Mouse (Mus musculus) MEL (cell line): ENCODE data around the gene 1700034J05Rik. TPM values are rescaled to one million over a fixed set of nuclear protein-coding genes. Genes with fewer than 3 reads are reported as not detected.

Experiments used
- DNase-seq: peaks from one replicate; pipeline ENCODE4 v3.0.0; 2011; ENCODE audit warnings: low read depth, low spot score
- H3K27ac ChIP-seq: 2 replicates; pipeline ENCODE4 v1.5.1; 2012; ENCODE audit warnings: low read depth, mild to moderate bottlenecking, control low read depth, low read length, moderate library complexity; ENCODE audit not compliant: control insufficient read depth
- H3K27me3 ChIP-seq, 2 experiments: fragments of 150-350 bp in 1 of 2; sonication (generic) in 1 of 2; 2 replicates each; pipeline ENCODE4 v1.6.1; 2012; ENCODE audit warnings: low read length in 2 of 2, mild to moderate bottlenecking in 2 of 2, improper control_type of control experiment in 1 of 2, moderate library complexity in 1 of 2; ENCODE audit not compliant: insufficient read depth in 2 of 2, control insufficient read depth in 1 of 2
- H3K36me3 ChIP-seq, 2 experiments: 2 replicates each; pipeline ENCODE4 v1.6.1; 2012 to 2014; ENCODE audit warnings: low read length in 2 of 2, improper control_type of control experiment in 1 of 2, inconsistent platforms in 1 of 2, mild to moderate bottlenecking in 1 of 2; ENCODE audit not compliant: insufficient read depth in 2 of 2, control insufficient read depth in 1 of 2
- H3K4me1 ChIP-seq, 2 experiments: fragments of 150-350 bp in 1 of 2; sonication (generic) in 1 of 2; 2 replicates each; pipeline ENCODE4 v1.6.1; 2012; ENCODE audit warnings: low read length in 2 of 2, improper control_type of control experiment in 1 of 2, mild to moderate bottlenecking in 1 of 2; ENCODE audit not compliant: insufficient read depth in 2 of 2, control insufficient read depth in 1 of 2
- H3K4me3 ChIP-seq, 2 experiments: fragments of 150-350 bp in 1 of 2; sonication (generic) in 1 of 2; 2 replicates each; pipeline ENCODE4 v1.5.1; 2012; ENCODE audit warnings: low read depth in 2 of 2, low read length in 2 of 2, mild to moderate bottlenecking in 2 of 2, moderate library complexity in 2 of 2, control low read depth in 1 of 2, improper control_type of control experiment in 1 of 2; ENCODE audit not compliant: control insufficient read depth in 1 of 2, insufficient read depth in 1 of 2
- H3K79me2 ChIP-seq: 2 replicates; pipeline ENCODE4 v1.6.1; 2012; ENCODE audit warnings: mild to moderate bottlenecking, low read length, moderate library complexity; ENCODE audit not compliant: control insufficient read depth, poor library complexity, insufficient read depth
- H3K9ac ChIP-seq: 2 replicates; pipeline ENCODE4 v1.6.1; 2012; ENCODE audit warnings: low read depth, mild to moderate bottlenecking, control low read depth, low read length, moderate library complexity; ENCODE audit not compliant: control insufficient read depth, poor library complexity, severe bottlenecking
- H3K9me3 ChIP-seq: fragments of 150-350 bp; sonication (generic); replicated peaks from 2 replicates; pipeline ENCODE4 v1.6.1; 2012; ENCODE audit warnings: mild to moderate bottlenecking, low read length, improper control_type of control experiment, moderate library complexity; ENCODE audit not compliant: insufficient read depth
- BHLHE40 ChIP-seq: IDR thresholded peaks from 2 replicates; pipeline ENCODE4 v1.6.1; 2012; ENCODE audit warnings: low read depth, mild to moderate bottlenecking, inconsistent platforms, low read length, improper control_type of control experiment, borderline replicate concordance
- CHD2 ChIP-seq: IDR thresholded peaks from 2 replicates; pipeline ENCODE4 v1.6.1; 2011; ENCODE audit warnings: low read length, improper control_type of control experiment
- CTCF ChIP-seq, 3 experiments: IDR thresholded peaks in 2 of 3; conservative IDR thresholded peaks in 1 of 3; 2 replicates each; pipeline ENCODE4 v1.5.1; 2011 to 2012; ENCODE audit warnings: low read length in 3 of 3, low read depth in 2 of 3, mild to moderate bottlenecking in 2 of 3, improper control_type of control experiment in 1 of 3, inconsistent platforms in 1 of 3, mixed read lengths in 1 of 3, moderate library complexity in 1 of 3; ENCODE audit not compliant: control insufficient read depth in 1 of 3, insufficient read depth in 1 of 3, poor library complexity in 1 of 3, severe bottlenecking in 1 of 3
- E2F4 ChIP-seq: IDR thresholded peaks from 2 replicates; pipeline ENCODE4 v1.6.1; 2011; ENCODE audit warnings: low read depth, low read length, improper control_type of control experiment, borderline replicate concordance
- EP300 ChIP-seq, 2 experiments: IDR thresholded peaks; 2 replicates each; pipeline ENCODE4 v1.6.1; 2011; ENCODE audit warnings: improper control_type of control experiment in 2 of 2, low read length in 2 of 2, low read depth in 1 of 2, mild to moderate bottlenecking in 1 of 2
- ETS1 ChIP-seq: IDR thresholded peaks from 2 replicates; pipeline ENCODE4 v1.6.1; 2012; ENCODE audit warnings: low read depth, mild to moderate bottlenecking, inconsistent platforms, low read length, improper control_type of control experiment, moderate library complexity
- GATA1 ChIP-seq: IDR thresholded peaks from 2 replicates; pipeline ENCODE4 v1.6.1; 2011; ENCODE audit warnings: low read depth, low read length, improper control_type of control experiment
- HCFC1 ChIP-seq: IDR thresholded peaks from 2 replicates; pipeline ENCODE4 v1.6.1; 2012; ENCODE audit warnings: low read depth, mild to moderate bottlenecking, inconsistent platforms, low read length, improper control_type of control experiment, moderate library complexity
- MAFK ChIP-seq: IDR thresholded peaks from 2 replicates; pipeline ENCODE4 v1.6.1; 2011; ENCODE audit warnings: low read depth, mild to moderate bottlenecking, low read length, improper control_type of control experiment, borderline replicate concordance
- MAX ChIP-seq: IDR thresholded peaks from 2 replicates; pipeline ENCODE4 v1.6.1; 2011; ENCODE audit warnings: low read length, improper control_type of control experiment
- MAZ ChIP-seq: IDR thresholded peaks from 2 replicates; pipeline ENCODE4 v1.6.1; 2012; ENCODE audit warnings: low read depth, mild to moderate bottlenecking, inconsistent platforms, low read length, improper control_type of control experiment
- MEF2A ChIP-seq: IDR thresholded peaks from 2 replicates; pipeline ENCODE4 v1.6.1; 2014; ENCODE audit warnings: low read depth, mild to moderate bottlenecking, inconsistent platforms, low read length, improper control_type of control experiment; ENCODE audit not compliant: poor library complexity, insufficient replicate concordance, severe bottlenecking; ENCODE audit errors: extremely low read depth
- MXI1 ChIP-seq: IDR thresholded peaks from 2 replicates; pipeline ENCODE4 v1.6.1; 2011; ENCODE audit warnings: mild to moderate bottlenecking, low read depth, low read length, improper control_type of control experiment
- MYB ChIP-seq: IDR thresholded peaks from 2 replicates; pipeline ENCODE4 v1.6.1; 2011; ENCODE audit warnings: mild to moderate bottlenecking, low read depth, low read length, improper control_type of control experiment
- MYC ChIP-seq: IDR thresholded peaks from 2 replicates; pipeline ENCODE4 v1.6.1; 2011; ENCODE audit warnings: low read depth, mild to moderate bottlenecking, low read length, improper control_type of control experiment, moderate library complexity
- POLR2A ChIP-seq, 2 experiments: IDR thresholded peaks; 2 replicates each; pipeline ENCODE4 v1.6.1; 2011 to 2012; ENCODE audit warnings: low read length in 2 of 2, mild to moderate bottlenecking in 2 of 2, control low read depth in 1 of 2, improper control_type of control experiment in 1 of 2, low read depth in 1 of 2, moderate library complexity in 1 of 2; ENCODE audit not compliant: control insufficient read depth in 1 of 2, insufficient read depth in 1 of 2, poor library complexity in 1 of 2
- POLR2AphosphoS2 ChIP-seq: IDR thresholded peaks from 2 replicates; pipeline ENCODE4 v1.6.1; 2011; ENCODE audit warnings: low read length, improper control_type of control experiment
- RCOR1 ChIP-seq: IDR thresholded peaks from 2 replicates; pipeline ENCODE4 v1.6.1; 2012; ENCODE audit warnings: low read depth, mild to moderate bottlenecking, inconsistent platforms, low read length, improper control_type of control experiment
- SIN3A ChIP-seq: IDR thresholded peaks from 2 replicates; pipeline ENCODE4 v1.6.1; 2012; ENCODE audit warnings: low read length, improper control_type of control experiment, inconsistent platforms
- TAL1 ChIP-seq: IDR thresholded peaks from 2 replicates; pipeline ENCODE4 v1.6.1; 2012; ENCODE audit warnings: mild to moderate bottlenecking, inconsistent platforms, low read length, moderate library complexity, mixed read lengths
- TBP ChIP-seq: IDR thresholded peaks from 2 replicates; pipeline ENCODE4 v1.8.0; 2011; ENCODE audit warnings: low read depth, low read length, improper control_type of control experiment
- TCF12 ChIP-seq: IDR thresholded peaks from 2 replicates; pipeline ENCODE4 v1.6.1; 2014; ENCODE audit warnings: low read depth, mild to moderate bottlenecking, inconsistent platforms, low read length, improper control_type of control experiment, moderate library complexity
- USF2 ChIP-seq, 2 experiments: IDR thresholded peaks; 2 replicates each; pipeline ENCODE4 v1.6.1; 2011 to 2012; ENCODE audit warnings: improper control_type of control experiment in 2 of 2, low read length in 2 of 2, borderline replicate concordance in 1 of 2, inconsistent platforms in 1 of 2, low read depth in 1 of 2, mild to moderate bottlenecking in 1 of 2; ENCODE audit not compliant: insufficient read depth in 1 of 2
- ZC3H11A ChIP-seq: IDR thresholded peaks from 2 replicates; pipeline ENCODE4 v1.6.1; 2012; ENCODE audit warnings: low read depth, mild to moderate bottlenecking, inconsistent platforms, low read length, improper control_type of control experiment
- ZMIZ1 ChIP-seq: IDR thresholded peaks from 2 replicates; pipeline ENCODE4 v1.6.1; 2012; ENCODE audit warnings: low read depth, mild to moderate bottlenecking, inconsistent platforms, low read length, improper control_type of control experiment, moderate library complexity
- ZNF384 ChIP-seq: IDR thresholded peaks from 2 replicates; pipeline ENCODE4 v1.6.1; 2012; ENCODE audit warnings: low read depth, mild to moderate bottlenecking, inconsistent platforms, low read length, improper control_type of control experiment
- polyA plus RNA-seq, 2 experiments: library from polyadenylated mRNA; stranded (reverse) in 1 of 2; unstranded in 1 of 2; fragments of >175 nt in 1 of 2; fragments of >200 nt in 1 of 2; gene quantifications; 2 replicates each; pipeline versions ENCODE4 v1.2.1 to v1.2.4; 2012; ENCODE audit warnings: low replicate concordance in 2 of 2, low read depth in 1 of 2; ENCODE audit not compliant: insufficient read length in 2 of 2, insufficient read depth in 1 of 2, missing spikeins in 1 of 2
- total RNA-seq: library from RNA; depleted of rRNA; stranded (reverse); fragments of 300-350 nt; gene quantifications from 2 replicates; pipeline ENCODE4 v1.2.3, GENCODE M21; 2012

1700034J05Rik gene
- total and polyA plus RNA-seq, 3 experiments = not detected

DNA sequence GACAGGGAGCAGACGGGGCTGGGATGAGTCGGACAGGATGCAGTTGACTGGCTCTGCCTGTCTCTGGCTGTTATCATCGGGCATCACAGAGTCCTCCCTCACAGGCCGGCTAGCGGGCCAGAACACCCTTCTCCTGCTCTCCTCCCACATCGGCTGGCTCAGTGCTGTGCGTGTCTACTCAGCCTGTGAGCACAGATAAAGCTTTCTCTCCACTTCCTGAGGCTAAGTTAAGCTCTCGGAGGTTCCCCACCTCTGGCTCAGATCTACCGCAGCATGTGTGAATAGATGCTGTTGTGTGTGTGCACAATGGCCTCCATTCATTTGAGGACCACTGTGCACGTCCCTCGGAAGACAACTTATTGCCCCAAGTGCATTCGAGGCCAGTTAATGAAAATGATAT, 1.7 kb upstream of the 1700034J05Rik start:
- H3K9me3 ChIP-seq = no peaks in the 10 kb centered on the region
- no peaks in the 10 kb centered on the region for H3K79me2 ChIP-seq
- peak; percentile 93 for DNase-seq
- peak overlapping the region in 1 of 2 experiments; percentile 27; a peak in 1 of 4 replicates for H3K4me3 ChIP-seq
- no peak overlapping the region for H3K9ac ChIP-seq
- peaks cover 0 to 9% of the 10 kb centered on the region in 2 experiments; a peak in 2 of 4 replicates for H3K36me3 ChIP-seq
- H3K27ac ChIP-seq = peak overlapping the region; percentile 45
- no peaks in the 10 kb centered on the region for H3K27me3 ChIP-seq
- TF ChIP-seq ZNF384 (0 out of 2 replicates have a peak, but pooled peaks have one; percentile 16), MAFK (no peak), TCF12 (peak; percentile 70), MAX (peak; percentile 89), TBP (peak; percentile 88), RCOR1 (0 out of 2 replicates have a peak, but pooled peaks have one; percentile 55), SIN3A (peak; percentile 69), E2F4 (no peak), ZMIZ1 (no peak), MEF2A (0 out of 2 replicates have a peak, but pooled peaks have one; percentile 37), MYC (peak; percentile 58; the same call in 1 of the 2 replicates), ETS1 (peak; percentile 59), GATA1 (peak; percentile 81), MAZ (0 out of 2 replicates have a peak, but pooled peaks have one; percentile 26), EP300 (IDR thresholded peaks at IDR 0.05; ENCODE audit: low read depth in 1 of 2, low read length in 2 of 2) (peak; percentile 66 to 83), MXI1 (peak; percentile 39; the same call in 1 of the 2 replicates), USF2 (IDR thresholded peaks at IDR 0.05; ENCODE audit: borderline replicate concordance in 1 of 2, insufficient read depth in 1 of 2, low read depth in 1 of 2, low read length in 2 of 2) (no peak), TAL1 (peak; percentile 77), BHLHE40 (no peak), POLR2AphosphoS2 (no peak)
- peaks cover 9 to 10% of the 10 kb centered on the region in 2 experiments for H3K4me1 ChIP-seq

DNA sequence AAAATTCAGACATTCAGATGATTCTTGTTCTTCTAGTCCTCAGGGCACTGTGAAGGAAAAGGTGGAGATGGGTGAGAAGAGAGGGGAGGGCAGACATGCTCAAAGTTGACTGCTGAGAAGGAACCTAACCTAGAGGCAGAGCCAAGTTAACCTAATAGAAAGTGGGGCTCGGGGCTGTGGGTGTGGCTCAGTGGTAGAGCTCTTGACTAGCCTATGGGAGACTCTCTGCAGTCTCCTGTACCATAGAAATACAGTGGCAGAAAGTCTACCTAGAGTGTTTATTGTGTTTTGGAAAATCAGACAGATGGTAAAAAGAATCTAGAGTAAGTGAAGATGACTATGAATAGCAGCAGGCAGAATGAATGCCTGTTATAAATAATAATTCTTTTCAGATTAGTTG, 1.3 kb upstream of the 1700034J05Rik start:
- Histone ChIP-seq H3K4me1 (peaks cover 10 to 13% of the 10 kb centered on the region in 2 experiments), H3K9me3 (no peaks in the 10 kb centered on the region), H3K36me3 (peaks cover 0 to 13% of the 10 kb centered on the region in 2 experiments; a peak in 2 of 4 replicates), H3K79me2 (no peaks in the 10 kb centered on the region), H3K27me3 (no peaks in the 10 kb centered on the region), H3K4me3 (peak overlapping the region in 1 of 2 experiments; percentile 27; a peak in 2 of 4 replicates), H3K27ac (peak overlapping the region; percentile 31), H3K9ac (no peak overlapping the region)
- TF ChIP-seq RCOR1 (no peak), MAZ (no peak), MYC (no peak), CHD2 (no peak), HCFC1 (no peak), MYB (no peak), USF2 (IDR thresholded peaks at IDR 0.05; ENCODE audit: borderline replicate concordance in 1 of 2, insufficient read depth in 1 of 2, low read depth in 1 of 2, low read length in 2 of 2) (no peak), GATA1 (no peak), POLR2A (IDR thresholded peaks at IDR 0.05; ENCODE audit: control insufficient read depth in 1 of 2, insufficient read depth in 1 of 2, low read depth in 1 of 2, low read length in 2 of 2, poor library complexity in 1 of 2) (no peak), CTCF (IDR thresholded peaks at IDR 0.05 in 2 of 3, conservative IDR thresholded peaks at IDR 0.05 in 1 of 3; ENCODE audit: control insufficient read depth in 1 of 3, insufficient read depth in 1 of 3, low read depth in 2 of 3, low read length in 3 of 3, poor library complexity in 1 of 3, severe bottlenecking in 1 of 3) (no peak), ZC3H11A (no peak)
- DNase-seq = peak; percentile 69
